14 mouse cellular contexts compared by ENCODE assay signal in the genomic region with DNA sequence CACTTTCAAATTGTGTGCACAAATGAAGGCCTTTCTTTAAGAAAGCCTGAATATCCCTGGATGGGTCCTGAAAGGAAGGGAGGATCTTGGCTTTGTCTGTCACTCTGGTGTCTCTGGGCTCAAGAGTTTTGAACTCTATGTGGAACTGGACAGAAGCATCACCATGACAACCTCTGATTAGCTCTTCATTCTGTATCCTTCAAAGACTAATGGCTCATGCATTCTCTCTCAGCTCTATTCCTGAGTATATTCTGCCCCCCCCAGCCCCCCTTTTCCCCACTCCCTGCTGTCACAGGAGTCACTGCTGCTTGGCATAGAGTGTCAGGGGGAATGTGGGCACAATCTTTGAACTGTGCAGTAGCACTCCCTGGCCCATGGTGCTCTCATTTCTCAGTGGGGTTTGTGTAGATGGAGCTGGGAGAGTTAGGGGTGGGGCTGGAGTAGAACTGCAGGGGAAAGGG. TPM values are rescaled to one million over a fixed set of nuclear protein-coding genes. Genes with fewer than 3 reads are reported as not detected.
DNase-seq lines count a peak whose midpoint lies in the region; ATAC-seq and TF ChIP-seq lines count a peak whose summit lies in the region.
"Had no signal": no experiment of that assay in that cellular context is flagged by ENCODE, and none has a peak within 500 bp of the region (broad histone marks: within the 10 kb centered on the region; RNA-seq: fewer than 3 reads in every experiment).

No protein-coding gene starts in this region.

- DNase-seq in ES-E14 (ENCODE audit: low read depth, low spot score), result peak; percentile 25
- DNase-seq in hindbrain, embryonic 14.5 days (ENCODE audit: low spot score), result no peak
- DNase-seq in left cerebral cortex, postnatal 25 days (ENCODE audit: low spot score in 2 of 2), result no peak
- DNase-seq in lung, postnatal 10 days, result no peak
- DNase-seq: cerebellum, adult 18-20 months; gastrocnemius, adult 2 months; heart, postnatal 4 days; kidney, adult 9 months; lung, adult 2 months; thymus, adult 18-20 months had no signal

- ATAC-seq in forebrain, embryonic 12.5 days (ENCODE audit: low FRiP score), result peak; percentile 50
- ATAC-seq in hindbrain, embryonic 14.5 days (ENCODE audit: low FRiP score), result peak; percentile 38; the same call in 1 of the 2 replicates
- ATAC-seq in midbrain, embryonic 15.5 days (replicated peaks), result peak; percentile 51; the same call in 1 of the 2 replicates
- ATAC-seq in liver, embryonic 12.5 days, result no peak

- intact Hi-C loops in left cerebral cortex, postnatal 25 days (cut with DNase I), result no loop called here

- H3K27me3 ChIP-seq in forebrain, embryonic 12.5 days, result 0 out of 2 replicates have a peak, but pooled peaks cover 3% of the 10 kb centered on the region
- no peaks in the 10 kb centered on the region for H3K27me3 ChIP-seq in hindbrain, embryonic 14.5 days (ENCODE audit: control insufficient read depth, insufficient read depth, low read length)
- H3K27me3 ChIP-seq in midbrain, embryonic 15.5 days (replicated peaks), result no peaks in the 10 kb centered on the region
- 0 out of 2 replicates have a peak, but pooled peaks cover 5% of the 10 kb centered on the region for H3K27me3 ChIP-seq in liver, embryonic 12.5 days (replicated peaks)
- H3K27me3 ChIP-seq: neural tube, embryonic 12.5 days had no signal

- H3K9ac ChIP-seq in ES-E14 (ENCODE audit: insufficient read depth, low read depth, low read length, poor library complexity, severe bottlenecking), result no peak overlapping the region
- no peak overlapping the region for H3K9ac ChIP-seq in forebrain, embryonic 12.5 days
- H3K9ac ChIP-seq in hindbrain, embryonic 14.5 days, result no peak overlapping the region
- no peak overlapping the region for H3K9ac ChIP-seq in midbrain, embryonic 15.5 days
- no peak overlapping the region for H3K9ac ChIP-seq in liver, embryonic 12.5 days
- H3K9ac ChIP-seq: neural tube, embryonic 12.5 days had no signal

- no peaks in the 10 kb centered on the region; the same call in 1 of the 2 replicates for H3K36me3 ChIP-seq in ES-E14 (ENCODE audit: control insufficient read depth, insufficient read depth, low read length, poor library complexity, severe bottlenecking)
- 0 out of 2 replicates have a peak, but pooled peaks cover 3% of the 10 kb centered on the region for H3K36me3 ChIP-seq in forebrain, embryonic 12.5 days (replicated peaks)
- H3K36me3 ChIP-seq in hindbrain, embryonic 14.5 days (replicated peaks; ENCODE audit: control insufficient read depth, insufficient read depth), result peaks cover 35% of the 10 kb centered on the region
- peaks cover 2% of the 10 kb centered on the region; the same call in 1 of the 2 replicates for H3K36me3 ChIP-seq in midbrain, embryonic 15.5 days (replicated peaks)
- H3K36me3 ChIP-seq in liver, embryonic 12.5 days, result no peaks in the 10 kb centered on the region

- peaks cover 0 to 16% of the 10 kb centered on the region in 2 experiments; a peak in 2 of 4 replicates for H3K4me1 ChIP-seq in ES-E14 (ENCODE audit: control insufficient read depth in 2 of 2, insufficient read depth in 2 of 2, low read length in 2 of 2, poor library complexity in 1 of 2)
- H3K4me1 ChIP-seq in forebrain, embryonic 12.5 days, result peaks cover 20% of the 10 kb centered on the region
- H3K4me1 ChIP-seq in hindbrain, embryonic 14.5 days (replicated peaks; ENCODE audit: control insufficient read depth, insufficient read depth, low read length), result peaks cover 7% of the 10 kb centered on the region
- peaks cover 13% of the 10 kb centered on the region for H3K4me1 ChIP-seq in midbrain, embryonic 15.5 days
- H3K4me1 ChIP-seq in liver, embryonic 12.5 days, result no peaks in the 10 kb centered on the region

- no peak overlapping the region for H3K4me3 ChIP-seq in ES-E14 (ENCODE audit: insufficient read depth in 1 of 2, low read depth in 1 of 2, low read length in 2 of 2, poor library complexity in 1 of 2, severe bottlenecking in 1 of 2)
- H3K4me3 ChIP-seq in forebrain, embryonic 12.5 days (replicated peaks), result no peak overlapping the region
- no peak overlapping the region for H3K4me3 ChIP-seq in hindbrain, embryonic 14.5 days (replicated peaks; ENCODE audit: low read length)
- no peak overlapping the region for H3K4me3 ChIP-seq in midbrain, embryonic 15.5 days
- no peak overlapping the region for H3K4me3 ChIP-seq in liver, embryonic 12.5 days
- H3K4me3 ChIP-seq: gastrocnemius, adult 2 months; neural tube, embryonic 12.5 days had no signal

- H3K27ac ChIP-seq in ES-E14 (ENCODE audit: insufficient read depth, low read depth, low read length, poor library complexity, severe bottlenecking), result peak overlapping the region; percentile 54; the same call in 1 of the 2 replicates
- no peak overlapping the region for H3K27ac ChIP-seq in forebrain, embryonic 12.5 days
- H3K27ac ChIP-seq in hindbrain, embryonic 14.5 days, result peak overlapping the region; percentile 29; the same call in 1 of the 2 replicates
- no peak overlapping the region for H3K27ac ChIP-seq in midbrain, embryonic 15.5 days
- no peak overlapping the region for H3K27ac ChIP-seq in liver, embryonic 12.5 days
- H3K27ac ChIP-seq: neural tube, embryonic 12.5 days had no signal

- H3K4me2 ChIP-seq in forebrain, embryonic 12.5 days, result no peak overlapping the region
- no peak overlapping the region for H3K4me2 ChIP-seq in hindbrain, embryonic 14.5 days (replicated peaks)
- H3K4me2 ChIP-seq in midbrain, embryonic 15.5 days, result no peak overlapping the region
- no peak overlapping the region for H3K4me2 ChIP-seq in liver, embryonic 12.5 days
- H3K4me2 ChIP-seq: neural tube, embryonic 12.5 days had no signal

- H3K9me3 ChIP-seq in ES-E14 (ENCODE audit: control insufficient read depth, insufficient read depth, low read depth, low read length), result no peaks in the 10 kb centered on the region
- no peaks in the 10 kb centered on the region for H3K9me3 ChIP-seq in forebrain, embryonic 12.5 days
- H3K9me3 ChIP-seq in hindbrain, embryonic 14.5 days (ENCODE audit: control insufficient read depth, low read length), result no peaks in the 10 kb centered on the region
- H3K9me3 ChIP-seq in midbrain, embryonic 15.5 days, result no peaks in the 10 kb centered on the region
- no peaks in the 10 kb centered on the region for H3K9me3 ChIP-seq in liver, embryonic 12.5 days (replicated peaks)
- H3K9me3 ChIP-seq: neural tube, embryonic 12.5 days had no signal

- in situ Hi-C loops in ES-E14 (cut with MboI; ENCODE audit: low sequenced_read_pairs in 2 of 2, unreplicated experiment in 2 of 2), result no loop called here

TF ChIP-seq in ES-E14, 5 proteins besides CTCF, POLR2A, EP300 and RAD21:
- no peak for TF ChIP-seq ZC3H11A (IDR thresholded peaks at IDR 0.05; ENCODE audit: borderline replicate concordance, low read depth, low read length)
- TF ChIP-seq MAFK (IDR thresholded peaks at IDR 0.05; ENCODE audit: insufficient read depth, low read depth, low read length), result no peak
- TF ChIP-seq ZNF384 (IDR thresholded peaks at IDR 0.05; ENCODE audit: low read depth, low read length), result no peak
- no peak for TF ChIP-seq CHD2 (IDR thresholded peaks at IDR 0.05; ENCODE audit: low read depth, low read length)
- no peak for TF ChIP-seq HCFC1 (IDR thresholded peaks at IDR 0.05; ENCODE audit: borderline replicate concordance, insufficient read depth, low read length)

RNA-seq across cellular contexts. Expression of a gene that starts 14.6 kb away (rescaled TPM):
- 2.0 and 5.3 TPM in 2 replicates for total RNA-seq in ES-E14 (2012; rRNA removed)
- polyA plus RNA-seq in forebrain, embryonic 12.5 days (2016; fragmentation: Nextera tagmentation; extraction: Ambion mirVana), result 13.4 and 15.7 TPM in 2 replicates
- polyA plus RNA-seq in hindbrain, embryonic 14.5 days (2014; fragmentation: Nextera tagmentation; extraction: Ambion mirVana), result 73.4 and 75.1 TPM in 2 replicates
- 50.3 and 52.6 TPM in 2 replicates for polyA plus RNA-seq in midbrain, embryonic 15.5 days (2015; fragmentation: Nextera tagmentation; extraction: Ambion mirVana)
- polyA plus RNA-seq in liver, embryonic 12.5 days (2016; fragmentation: Nextera tagmentation; extraction: Ambion mirVana), result 0.12 and 0.24 TPM in 2 replicates
- 100 to 1,000 TPM; 108 to 116 TPM for total RNA-seq in left cerebral cortex, postnatal 25 days (2021)

Comparison
In these comparisons a context has a peak if more than half of its experiments do, and no peak if none do; other contexts are left out.
1. H3K27ac ChIP-seq: peak in ES-E14 (single experiment) and hindbrain, embryonic 14.5 days (single experiment); none in forebrain, embryonic 12.5 days (single experiment), midbrain, embryonic 15.5 days (single experiment) and liver, embryonic 12.5 days (single experiment).
2. RNA of a gene that starts 14.6 kb away (polyA plus RNA-seq): 73.4 to 75.1 TPM in hindbrain, embryonic 14.5 days, 50.3 to 52.6 TPM in midbrain, embryonic 15.5 days and 13.4 to 15.7 TPM in forebrain, embryonic 12.5 days; 0.12 to 0.24 TPM in liver, embryonic 12.5 days; every median in the first group is over 10 times any median in the second.